Mouse (Mus musculus) frontal cortex, adult (tissue): ENCODE data around the gene Paxbp1.
"Not testable (repeated sequence)": the region's sequence is repeated elsewhere in the genome, so short reads cannot be mapped to it uniquely, and the experiment has no call there.

Experiments used
- ATAC-seq: cut with Nextera tagmentation; 2 replicates; pipeline ENCODE4 v1.9.2; 2017; ENCODE audit warnings: mild to moderate bottlenecking, moderate library complexity, mixed read lengths; ENCODE audit not compliant: low TSS enrichment

Paxbp1 gene

DNA sequence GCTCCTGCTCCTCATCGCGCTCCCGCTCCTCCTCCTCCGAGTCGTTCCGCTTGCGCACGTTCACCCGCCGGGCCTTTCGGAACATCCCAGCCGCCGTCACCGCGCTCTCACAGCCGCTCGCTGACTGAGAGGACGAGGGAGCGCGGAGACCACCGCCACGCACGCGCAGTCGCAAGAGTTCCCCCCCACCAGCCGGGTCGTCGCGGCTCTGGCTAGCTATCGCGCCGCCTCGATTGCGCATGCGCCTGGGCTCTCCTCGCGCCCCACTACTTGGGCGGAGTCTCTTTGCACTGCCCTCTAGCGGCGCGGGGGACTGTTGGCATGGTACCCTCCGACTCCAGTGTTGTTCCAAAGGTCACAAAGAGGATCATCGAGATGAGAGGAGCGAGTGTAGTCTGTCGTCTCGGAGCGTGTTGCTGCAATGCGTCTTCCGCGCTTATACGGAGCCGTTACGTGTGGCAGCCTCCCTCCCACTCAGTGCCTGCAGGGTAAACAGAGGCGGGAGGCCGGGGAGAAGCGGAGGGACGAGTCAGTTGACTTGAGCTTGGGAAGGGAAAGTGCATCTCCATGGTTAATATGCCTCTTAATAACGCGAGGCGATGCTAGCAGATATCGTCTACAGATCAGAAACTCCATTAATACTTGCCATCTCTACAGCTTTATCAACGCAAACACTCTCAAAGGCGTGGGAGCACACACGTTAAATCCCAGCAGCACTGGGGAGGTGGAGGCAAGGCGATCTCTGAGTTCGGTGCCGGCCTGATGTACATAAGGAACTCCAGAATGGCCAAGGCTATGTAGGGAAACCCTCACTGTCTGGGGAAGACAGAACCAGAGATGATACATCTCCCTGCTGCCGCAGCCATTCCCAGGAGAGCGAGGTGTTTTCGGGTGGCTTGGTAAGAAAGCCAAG, at the start of gene Paxbp1:
TSS of gene Paxbp1 (minus strand) at position 274 of the 913 bp plus-strand sequence.
- ATAC-seq, result peak; percentile 88

DNA sequence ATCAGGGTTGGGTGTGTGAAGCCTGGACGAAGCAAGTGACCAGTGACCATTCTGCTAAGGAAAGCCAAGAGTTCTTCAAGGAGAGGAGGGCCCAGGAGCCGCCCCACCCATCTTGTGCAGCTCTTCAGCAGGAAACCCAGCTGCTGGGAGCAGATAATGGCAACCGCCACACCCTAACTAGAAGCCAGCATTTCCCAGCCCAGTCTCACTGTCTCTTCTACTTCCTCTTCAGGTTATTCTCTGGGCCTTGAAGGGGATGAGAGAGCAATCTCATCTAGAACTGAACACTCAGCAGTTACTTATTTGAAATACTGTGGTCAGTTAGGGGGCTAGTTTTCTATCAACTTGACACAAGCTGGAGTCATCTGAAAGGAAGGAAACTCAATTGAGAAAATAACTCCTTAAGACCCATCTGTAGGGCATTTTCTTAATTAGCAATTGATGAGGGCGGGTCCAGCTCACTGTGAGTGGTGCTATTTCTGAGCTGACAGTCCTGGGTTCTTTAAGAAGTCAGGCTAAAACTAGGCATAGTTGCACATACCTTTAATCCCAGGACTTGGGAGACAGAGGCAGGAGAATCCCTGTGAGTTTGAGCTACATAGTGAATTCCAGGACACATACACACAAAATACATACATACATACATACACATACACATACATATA, 42.4 kb upstream of the Paxbp1 start:
- ATAC-seq, result no peak

DNA sequence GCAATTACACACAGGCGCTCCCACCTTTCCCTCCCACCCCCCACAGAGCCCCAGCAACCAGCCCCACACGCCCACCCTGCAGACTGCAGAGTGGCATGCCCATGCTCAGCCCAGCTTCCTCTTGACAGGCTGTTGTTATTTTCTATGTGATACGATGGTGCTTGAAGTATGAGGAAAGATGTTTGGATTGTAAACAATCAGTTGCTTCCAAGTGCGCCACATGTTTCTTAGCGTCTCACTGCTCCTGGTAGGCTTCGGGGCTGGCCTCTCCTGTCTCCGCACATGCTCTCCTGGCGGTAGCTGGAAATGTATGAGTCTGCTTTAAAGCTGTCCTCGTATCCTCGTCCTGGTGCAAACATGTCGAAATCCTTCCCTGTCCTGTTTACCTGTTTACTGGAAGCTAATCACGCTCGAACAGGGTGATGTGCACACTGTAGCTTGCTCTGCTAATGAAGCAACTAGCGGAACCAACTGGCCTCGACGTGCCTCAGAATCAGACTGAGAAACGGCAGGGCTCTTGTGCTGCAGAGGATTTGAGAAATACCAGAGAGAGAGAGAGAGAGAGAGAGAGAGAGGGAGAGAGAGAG, 41.0 kb upstream of the Paxbp1 start:
- ATAC-seq, result no peak

DNA sequence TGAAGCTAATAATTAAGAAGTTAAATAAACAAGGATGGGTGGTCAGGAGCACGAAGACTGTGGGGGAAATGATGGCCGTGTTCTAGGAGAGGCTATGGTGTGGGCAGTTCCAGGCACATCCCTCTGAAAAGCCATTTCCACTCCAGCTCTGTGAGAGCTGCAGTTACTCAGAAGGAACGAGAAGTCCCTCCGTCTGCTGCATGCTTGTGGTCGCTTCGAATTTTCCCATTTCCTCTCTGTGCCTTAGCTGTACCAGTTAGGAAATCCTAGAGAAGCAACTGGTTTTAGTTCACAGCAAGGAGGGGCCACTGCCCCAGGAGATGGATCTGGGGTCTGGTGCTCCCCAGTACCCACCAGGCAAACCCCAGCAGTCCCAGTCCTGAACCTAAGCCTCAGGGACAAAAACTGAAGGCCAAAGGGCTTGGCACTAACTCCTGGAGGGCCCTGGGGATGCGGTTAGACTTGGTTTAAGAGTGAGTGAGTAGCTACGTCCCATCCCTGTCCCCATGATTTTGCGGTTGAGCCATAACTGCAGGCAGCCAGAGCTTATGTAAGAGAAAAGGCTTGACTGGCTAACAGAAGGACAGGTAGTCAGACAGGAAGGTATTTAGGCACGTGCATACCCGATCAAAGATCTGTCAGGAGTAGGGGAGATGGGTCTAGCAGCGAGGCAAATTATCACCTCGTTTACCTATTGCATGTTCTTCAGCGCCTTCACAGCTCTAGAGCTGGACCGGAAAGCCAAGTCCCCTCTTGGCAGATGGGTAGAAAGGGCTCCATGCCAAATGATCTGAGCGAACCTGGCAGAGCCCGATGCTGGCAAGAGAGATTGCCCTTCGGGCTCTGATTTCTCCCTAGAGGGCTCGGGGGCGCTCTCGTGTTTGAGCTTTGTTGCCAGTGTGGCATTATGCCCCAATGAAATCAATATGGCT, 40.2 kb upstream of the Paxbp1 start:
- ATAC-seq, result no peak

DNA sequence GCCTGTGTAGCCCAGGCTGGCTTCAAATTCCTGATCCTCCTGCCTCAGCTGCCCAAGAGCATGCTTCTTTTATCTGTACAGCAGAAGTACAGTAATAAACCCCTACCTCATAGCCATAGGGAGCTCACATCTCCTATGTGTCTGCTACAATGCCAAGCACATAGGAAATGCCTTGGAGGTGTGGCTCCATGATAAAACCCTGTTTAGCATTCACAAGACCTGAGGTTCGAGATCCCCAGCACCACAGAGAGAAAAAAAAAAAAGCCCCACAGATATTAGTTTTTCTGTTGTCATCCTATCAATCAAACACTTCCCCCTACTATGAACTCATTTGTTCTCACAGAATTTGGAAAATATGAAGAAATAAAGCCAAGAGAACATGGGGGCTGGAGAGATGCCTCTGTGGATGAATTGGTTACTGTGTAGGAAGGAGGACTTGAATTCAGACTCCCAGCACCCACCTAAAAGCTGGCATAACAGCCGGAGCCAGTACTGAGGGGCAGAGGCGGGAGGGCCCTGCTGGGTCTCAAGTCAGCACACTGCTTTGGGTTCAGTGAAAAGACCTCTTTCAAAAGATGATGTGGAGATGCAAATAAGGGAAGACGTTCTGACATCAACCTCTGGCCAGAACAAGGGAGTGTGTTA, 38.8 kb upstream of the Paxbp1 start:
- ATAC-seq, result no peak

DNA sequence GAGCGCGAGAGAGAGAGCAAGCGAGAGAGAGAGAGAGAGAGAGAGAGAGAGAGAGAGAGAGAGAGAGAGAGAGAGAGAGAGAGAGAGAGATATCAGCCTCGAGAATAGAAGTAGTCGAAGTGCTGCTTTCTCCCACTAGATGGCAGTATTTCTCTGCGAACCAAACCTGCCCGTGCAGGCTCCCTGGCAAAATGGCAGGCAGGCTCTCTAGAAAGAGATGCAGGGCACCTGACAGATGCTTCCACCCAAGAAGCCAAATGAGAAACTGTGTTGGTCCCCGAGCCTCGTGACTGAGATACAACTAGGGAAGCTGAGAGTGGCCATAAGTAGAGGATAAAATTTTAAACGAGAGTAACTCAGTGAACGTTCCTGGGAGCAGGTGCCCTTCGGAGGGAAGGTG, 37.2 kb upstream of the Paxbp1 start:
- ATAC-seq, result peak; percentile 91

DNA sequence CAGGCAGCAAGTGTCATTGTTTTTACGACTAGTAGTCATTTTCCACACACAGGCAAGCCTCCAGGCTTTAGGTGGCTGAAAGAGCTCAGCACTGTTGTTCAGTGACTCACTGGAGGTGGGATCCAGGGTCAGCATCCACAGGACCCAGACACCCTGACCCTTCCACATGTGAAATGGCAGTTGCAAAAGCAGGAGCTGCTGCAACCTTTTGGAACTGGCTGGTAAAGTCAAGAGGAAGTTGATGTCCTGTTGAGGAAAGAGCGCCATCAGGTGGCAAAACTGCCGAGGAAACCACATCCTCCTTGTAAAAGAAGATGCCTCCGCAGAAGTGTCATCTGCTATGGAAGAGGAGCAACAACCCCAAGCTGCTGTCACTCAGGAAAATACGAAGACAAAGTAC, 31.8 kb upstream of the Paxbp1 start:
- ATAC-seq, result no peak

DNA sequence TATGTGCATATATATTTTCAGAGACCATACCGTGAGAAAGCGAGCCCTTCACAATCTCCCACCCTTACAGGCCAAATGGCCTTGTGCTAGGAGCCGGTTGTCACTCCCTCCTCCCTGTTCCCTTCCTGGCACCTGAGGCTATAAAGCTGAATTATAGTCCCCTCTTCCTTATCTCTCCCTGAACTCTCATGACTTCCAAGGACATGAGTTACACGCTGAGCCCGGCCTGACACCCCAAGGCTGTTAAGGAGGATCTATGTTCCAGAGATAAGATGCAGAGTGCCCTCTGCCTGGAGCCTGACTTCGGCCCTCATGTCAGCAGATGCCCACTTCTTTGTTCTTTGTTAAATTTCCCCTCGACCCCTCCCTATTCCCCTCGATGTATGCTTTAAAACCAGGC, 31.1 kb upstream of the Paxbp1 start:
- not testable (repeated sequence) for ATAC-seq

DNA sequence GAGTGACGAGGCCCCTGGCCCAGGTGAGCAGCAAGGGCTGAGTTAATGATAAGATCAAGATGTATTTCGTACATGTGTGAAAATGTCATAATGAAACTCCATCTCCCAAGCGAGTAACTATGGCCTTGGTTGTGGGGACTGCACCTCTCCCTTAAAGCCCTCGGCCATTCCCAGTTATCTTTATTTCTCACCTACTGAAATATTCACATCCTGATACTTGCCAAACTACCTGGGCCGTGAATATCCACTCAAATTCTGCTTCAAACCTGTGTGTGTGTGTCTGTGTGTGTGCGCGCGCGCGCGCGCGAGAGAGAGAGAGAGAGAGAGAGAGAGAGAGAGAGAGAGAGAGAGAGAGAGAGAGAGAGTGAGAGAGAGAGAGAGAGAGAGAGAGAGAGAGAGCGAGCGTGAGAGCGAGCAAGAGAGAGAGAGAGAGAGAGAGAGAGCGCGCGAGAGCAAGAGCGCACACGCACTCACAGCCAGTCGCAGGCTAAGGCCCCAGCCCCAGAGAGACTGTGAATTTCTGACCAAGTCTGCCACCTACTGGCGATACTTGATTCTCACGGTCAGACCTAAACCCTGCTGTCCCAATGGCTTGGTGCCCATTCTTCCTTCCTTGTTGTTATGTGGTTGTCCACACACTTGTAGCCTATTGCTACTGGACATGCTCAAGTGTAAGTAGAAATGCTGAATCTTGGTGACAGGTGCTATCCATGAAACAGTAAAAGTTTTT, 29.0 kb upstream of the Paxbp1 start:
- ATAC-seq, result peak; percentile 98

DNA sequence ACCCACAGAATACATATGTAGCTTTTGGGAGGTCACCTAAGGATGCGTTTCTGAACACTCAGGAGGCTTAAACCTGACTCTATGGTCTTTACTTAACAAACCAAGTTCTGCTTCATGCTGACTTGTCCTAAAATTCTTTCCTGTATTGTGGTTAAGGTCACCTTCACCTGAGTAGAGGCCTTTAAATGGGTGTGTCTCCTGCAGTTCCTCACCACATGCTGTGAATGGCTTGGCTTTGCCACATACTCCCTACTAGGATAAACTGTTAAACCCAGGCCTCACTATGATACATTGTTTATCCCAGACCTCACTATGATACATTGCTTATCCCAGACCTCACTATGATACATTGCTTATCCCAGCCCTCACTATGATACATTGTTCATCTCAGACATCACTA, 27.9 kb upstream of the Paxbp1 start:
- ATAC-seq, result no peak

DNA sequence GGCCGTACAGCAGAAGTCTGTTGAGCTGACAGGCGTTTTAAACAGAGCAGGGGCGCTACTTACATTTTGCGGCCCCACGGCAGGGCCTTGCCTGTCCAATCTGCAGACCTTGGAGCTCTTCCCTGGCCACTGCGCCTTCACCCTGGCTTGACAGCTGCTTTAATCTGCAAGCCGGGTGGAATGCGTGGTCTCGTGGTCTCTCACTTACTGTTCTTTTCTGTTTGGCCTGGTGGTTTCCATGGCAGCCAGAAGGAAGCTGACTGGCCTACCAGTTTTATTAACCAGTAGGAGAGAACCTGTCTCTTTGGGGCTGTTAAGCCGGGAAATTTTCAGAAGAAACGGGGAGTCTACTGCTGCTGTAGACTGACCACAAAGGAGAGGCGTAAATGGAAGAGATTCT, 24.6 kb upstream of the Paxbp1 start:
- no peak for ATAC-seq

DNA sequence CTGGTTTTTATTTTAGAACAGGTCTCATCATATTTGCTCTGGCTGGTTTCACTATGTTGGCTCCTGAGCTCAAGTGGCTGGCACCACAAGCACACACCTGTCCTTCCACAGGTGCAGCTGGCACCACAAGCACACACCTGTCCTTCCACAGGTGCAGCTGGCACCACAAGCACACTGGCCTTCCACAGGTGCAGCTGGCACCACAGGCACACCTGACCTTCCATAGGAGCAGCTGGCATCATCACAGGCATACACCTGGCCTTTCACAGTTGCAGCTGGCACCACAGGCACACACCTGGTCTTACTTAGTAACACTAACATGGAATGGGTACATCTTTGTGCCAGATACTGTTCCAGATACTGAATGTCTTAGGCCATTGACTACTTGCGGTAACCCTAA, 22.8 kb upstream of the Paxbp1 start:
- no peak for ATAC-seq

DNA sequence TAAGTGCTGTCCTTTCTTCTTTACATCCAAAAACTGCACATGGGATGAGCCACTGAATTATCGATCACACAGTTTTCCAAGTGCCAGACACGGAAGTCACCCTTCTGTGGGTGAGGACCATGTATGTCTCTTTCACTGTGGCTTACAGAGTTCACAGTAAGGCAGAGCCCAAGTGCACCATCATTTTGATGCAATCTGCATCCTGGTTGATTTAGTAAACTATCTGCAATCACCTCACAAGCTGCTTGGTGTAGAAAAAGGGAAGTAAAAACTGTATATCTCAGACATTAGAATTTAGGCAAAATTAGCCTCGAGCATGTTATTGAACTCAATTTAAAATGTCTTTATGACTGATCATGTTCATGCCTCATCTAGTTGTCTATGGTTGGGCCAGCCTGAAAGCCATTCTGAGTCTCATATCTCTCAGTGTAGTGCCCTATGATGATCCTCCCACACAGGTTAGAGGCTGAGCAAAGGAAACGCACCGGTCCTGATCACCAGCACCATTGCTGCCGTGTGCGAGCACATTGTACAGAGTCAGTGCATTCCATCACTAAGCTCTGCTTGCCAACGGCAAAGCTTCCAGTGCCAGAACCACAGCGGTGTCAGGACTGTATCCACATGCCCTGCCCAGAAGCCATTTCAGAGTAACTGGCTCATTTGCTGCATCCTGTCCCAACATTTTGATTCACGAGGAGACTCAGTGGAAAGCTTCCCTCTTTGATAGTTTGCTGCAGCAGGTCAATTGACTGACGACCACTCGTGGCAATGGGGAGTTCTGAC, 20.4 kb upstream of the Paxbp1 start:
- ATAC-seq, result no peak

DNA sequence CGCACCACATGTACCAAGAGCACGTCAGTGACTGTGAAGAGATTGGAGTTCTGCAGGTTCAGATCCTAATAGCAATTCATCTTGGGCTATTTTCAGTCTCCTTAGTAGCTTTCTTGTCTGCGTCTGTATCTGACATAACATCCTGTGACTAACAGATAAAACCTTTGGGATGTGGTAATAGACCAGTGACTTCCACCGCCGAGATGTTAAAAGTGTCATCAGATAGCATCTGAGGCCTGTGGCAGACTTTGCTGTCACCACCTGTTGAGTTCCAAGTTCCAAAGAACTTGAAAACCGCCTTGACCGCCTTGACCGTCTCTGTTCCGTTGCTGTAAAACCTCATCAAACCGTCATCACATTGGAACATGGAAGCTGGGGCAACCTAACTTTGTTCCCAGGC, 19.4 kb upstream of the Paxbp1 start:
- no peak for ATAC-seq

DNA sequence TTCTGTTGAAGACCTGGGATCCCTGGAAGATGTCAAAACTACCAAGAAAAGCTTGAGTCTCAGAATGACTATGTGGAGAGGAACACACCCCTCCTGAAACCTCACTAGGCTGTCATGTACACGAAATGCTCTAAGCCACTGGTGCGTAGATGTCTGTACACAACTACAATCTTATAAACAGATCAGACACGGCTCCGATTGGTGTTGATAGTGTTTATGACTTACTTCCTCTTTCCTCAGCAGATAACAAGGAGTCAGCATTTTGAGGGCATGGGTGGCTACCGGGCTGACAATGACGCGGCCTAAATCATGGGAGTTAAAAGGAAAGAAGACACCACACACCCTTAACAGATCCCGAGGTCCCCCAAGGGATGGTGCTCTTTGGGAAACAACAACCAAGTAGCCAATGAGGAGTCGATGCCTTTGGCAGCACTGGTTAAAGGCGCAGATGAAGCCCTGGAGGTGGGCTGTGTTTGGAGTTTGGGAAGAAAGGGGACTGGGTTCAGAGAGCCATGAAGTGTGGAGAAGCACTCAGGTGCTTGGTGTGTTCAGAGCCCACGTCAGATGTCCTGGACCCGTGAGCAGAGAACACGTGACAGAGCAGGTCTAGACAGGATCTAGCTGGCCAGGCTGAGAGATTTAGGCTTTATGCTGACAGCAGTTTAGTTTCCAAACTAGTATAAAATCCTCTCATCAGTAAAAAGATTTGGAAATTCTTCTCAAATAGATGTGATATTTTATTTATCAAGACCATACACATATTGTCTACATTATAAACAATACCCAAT, 17.4 kb upstream of the Paxbp1 start:
- ATAC-seq, result no peak

DNA sequence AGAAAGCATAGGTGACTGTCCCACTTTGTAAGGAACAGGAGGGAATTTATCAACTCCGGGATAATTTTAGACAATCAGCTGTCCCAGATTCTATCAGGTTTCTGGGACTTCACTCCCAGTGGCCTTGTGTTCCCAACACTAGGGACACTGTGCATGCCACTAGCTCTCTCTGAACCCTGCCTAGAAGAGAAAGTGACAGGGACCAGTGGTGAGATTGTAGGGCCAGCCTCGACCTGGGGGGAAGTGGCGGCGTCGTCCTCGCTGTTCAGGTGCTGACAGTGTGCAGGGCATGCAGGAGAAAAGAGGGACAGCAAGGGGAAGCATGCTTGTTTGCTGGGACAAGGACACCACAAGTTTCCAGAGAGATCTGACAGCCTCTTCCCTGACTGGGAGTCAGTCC, 13.4 kb upstream of the Paxbp1 start:
- ATAC-seq, result no peak

DNA sequence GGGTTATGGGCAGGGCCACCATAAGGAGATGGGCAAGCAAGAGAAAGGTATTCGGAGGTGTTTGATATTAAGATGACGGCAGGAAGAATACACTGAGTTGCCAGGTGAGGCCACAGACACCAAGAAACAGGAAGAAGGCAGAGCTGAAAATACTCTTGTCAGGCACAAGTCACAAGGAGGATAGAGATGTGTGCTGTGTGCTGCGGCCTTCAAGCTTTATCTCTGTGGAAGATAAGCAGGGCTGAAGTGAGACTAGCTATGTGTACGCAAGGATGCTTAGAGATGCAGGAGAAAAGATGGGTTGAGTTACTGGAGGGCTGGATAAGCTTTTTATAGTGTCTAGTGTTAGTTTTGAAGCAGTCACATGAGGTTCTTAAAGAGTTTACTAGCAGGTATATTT, 12.9 kb upstream of the Paxbp1 start:
- ATAC-seq, result no peak

DNA sequence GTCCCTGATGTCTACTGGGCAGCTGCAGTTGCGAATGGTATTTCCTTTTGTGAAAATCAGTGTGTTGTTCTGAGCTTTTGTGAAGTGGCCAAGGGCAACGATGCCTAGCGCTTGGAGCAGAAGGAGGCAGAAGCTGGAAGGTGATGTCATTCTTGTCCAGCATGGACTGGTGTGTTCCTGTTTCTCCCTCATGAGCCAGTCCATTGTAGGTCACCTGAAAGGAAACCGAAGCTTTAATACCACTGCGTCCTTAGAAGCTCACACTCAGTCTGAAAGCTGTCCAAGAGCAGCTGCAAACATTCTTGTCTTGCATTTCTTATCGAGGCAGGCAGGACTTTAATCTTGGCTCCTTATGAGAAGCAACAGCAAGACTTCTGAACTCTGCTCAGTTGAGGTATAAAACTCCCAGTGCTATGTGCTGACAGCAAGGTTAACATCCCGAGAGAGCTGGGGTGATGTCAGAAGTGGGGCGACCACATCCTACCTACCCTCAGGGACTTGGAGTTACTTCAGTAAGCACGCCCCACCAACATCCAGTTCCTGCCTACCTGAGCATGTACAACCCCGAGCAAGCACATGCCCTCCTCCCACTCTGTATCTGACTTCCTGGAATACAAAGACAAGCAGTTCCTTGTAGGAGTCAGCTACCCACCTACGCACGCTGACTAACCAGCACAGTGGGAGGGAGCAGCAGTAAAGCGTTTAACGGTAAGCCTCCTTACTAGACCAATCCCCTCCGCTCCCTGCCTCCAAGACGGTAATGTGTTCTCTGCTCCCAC, 11.9 kb upstream of the Paxbp1 start:
- peak; percentile 92 for ATAC-seq
